Mouse (Mus musculus) stomach, embryonic 14.5 days (tissue): ENCODE measurements around the gene Pcdh15. TPM values are rescaled to one million over a fixed set of nuclear protein-coding genes. Genes with fewer than 3 reads are reported as not detected.

Experiments
- ATAC-seq: fragments of 200-750 bp; cut with Nextera tagmentation; 2 replicates; pipeline ENCODE4 v1.8.0; 2017; ENCODE audit warnings: low read depth, moderate TSS enrichment; ENCODE audit not compliant: insufficient number of reproducible peaks, insufficient read depth, low FRiP score
- H3K27ac ChIP-seq: fragments of 300-500 bp; sonication (generic); 2 replicates; pipeline ENCODE4 v1.5.1; 2014; ENCODE audit warnings: mild to moderate bottlenecking, low read length, moderate library complexity, mixed read lengths
- H3K27me3 ChIP-seq: fragments of 300-500 bp; sonication (generic); 2 replicates; pipeline ENCODE4 v1.6.1; 2014; ENCODE audit warnings: low read length, control low read depth, mixed read lengths; ENCODE audit not compliant: control insufficient read depth, insufficient read depth
- H3K36me3 ChIP-seq: fragments of 300-500 bp; sonication (generic); 2 replicates; pipeline ENCODE4 v1.6.1; 2014; ENCODE audit warnings: mild to moderate bottlenecking, control low read depth, low read length, moderate library complexity, mixed read lengths; ENCODE audit not compliant: control insufficient read depth, insufficient read depth
- H3K4me1 ChIP-seq: fragments of 300-500 bp; sonication (generic); 2 replicates; pipeline ENCODE4 v1.6.1; 2014; ENCODE audit warnings: low read length, control low read depth, mixed read lengths; ENCODE audit not compliant: control insufficient read depth, insufficient read depth
- H3K4me2 ChIP-seq: fragments of 300-500 bp; sonication (generic); replicated peaks from 2 replicates; pipeline ENCODE4 v1.6.1; 2014; ENCODE audit warnings: low read depth, low read length, control low read depth
- H3K4me3 ChIP-seq: fragments of 300-500 bp; sonication (generic); 2 replicates; pipeline ENCODE4 v1.5.1; 2014; ENCODE audit warnings: low read depth, low read length, control low read depth
- H3K9ac ChIP-seq: fragments of 300-500 bp; sonication (generic); replicated peaks from 2 replicates; pipeline ENCODE4 v1.6.1; 2014; ENCODE audit warnings: low read depth, mild to moderate bottlenecking, control low read depth, low read length, moderate library complexity, mixed read lengths
- H3K9me3 ChIP-seq: fragments of 300-500 bp; sonication (generic); 2 replicates; pipeline ENCODE4 v1.6.1; 2016; ENCODE audit warnings: low read depth, low read length, control low read depth; ENCODE audit not compliant: control insufficient read depth
- WGBS: fragments of 180-500 bp; shearing (Covaris S2); extraction: QIAGEN DNeasy Blood & Tissue Kit; methylation state at CpG from one replicate; pipeline ENCODE4 v1.1.7; 2014; 5-methylcytosine and 5-hydroxymethylcytosine counted together
- polyA plus RNA-seq: library from polyadenylated mRNA; unstranded; fragments of >200 nt; fragmentation: Nextera tagmentation; extraction: Ambion mirVana; gene quantifications from 2 replicates; pipeline ENCODE4 v1.2.1, GENCODE M21; 2014

Pcdh15 gene
- polyA plus RNA-seq, 1 experiment from 2014 or later: 3.4 TPM

DNA sequence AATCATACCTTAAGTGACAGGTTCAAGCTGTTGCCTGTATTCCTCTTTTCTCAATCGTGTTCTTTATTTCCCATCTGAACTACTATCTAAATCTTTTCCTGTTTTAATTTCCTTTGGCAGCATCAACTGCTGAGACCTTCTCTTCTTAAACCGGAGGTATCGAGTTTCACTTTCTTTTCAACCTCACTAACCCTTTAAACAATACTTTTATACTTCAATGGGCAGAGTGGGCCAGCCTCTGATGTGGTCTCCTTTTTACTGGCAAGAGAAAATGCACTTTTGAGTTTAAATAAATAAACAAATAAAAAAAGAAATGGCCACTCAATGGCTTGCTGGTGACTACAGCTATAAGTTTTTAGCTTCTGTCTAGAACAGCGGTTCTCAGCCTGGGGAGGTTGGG, 1537.9 kb downstream of the Pcdh15 start:
- no peak overlapping the region for H3K27ac ChIP-seq
- no peaks in the 10 kb centered on the region for H3K36me3 ChIP-seq
- H3K4me2 ChIP-seq: no peak overlapping the region
- H3K9me3 ChIP-seq: no peaks in the 10 kb centered on the region
- H3K4me3 ChIP-seq: no peak overlapping the region
- WGBS: 55% methylated on average over 4 of the region's 4 CpGs
- H3K27me3 ChIP-seq: no peaks in the 10 kb centered on the region
- no peak overlapping the region for H3K9ac ChIP-seq
- no peaks in the 10 kb centered on the region for H3K4me1 ChIP-seq
- ATAC-seq: no peak

DNA sequence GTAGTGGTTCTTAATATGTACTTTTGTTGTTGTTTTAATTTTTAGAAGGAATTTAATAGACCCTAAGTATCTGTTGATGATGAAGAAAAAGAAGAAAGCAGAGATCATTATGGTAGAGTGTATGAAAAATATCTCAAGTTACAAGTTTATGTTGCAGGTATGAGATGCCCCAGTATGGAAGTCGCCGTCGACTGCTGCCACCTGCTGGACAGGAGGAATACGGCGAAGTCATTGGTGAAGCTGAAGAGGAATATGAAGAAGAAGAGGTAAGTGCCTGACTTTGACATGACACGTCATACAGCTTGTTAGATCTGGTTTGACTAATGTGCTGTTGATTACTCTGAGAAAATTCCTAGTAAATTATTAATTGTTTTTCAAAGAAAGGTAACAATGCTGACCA, 1543.0 kb downstream of the Pcdh15 start:
- no peaks in the 10 kb centered on the region for H3K36me3 ChIP-seq
- no peak overlapping the region for H3K27ac ChIP-seq
- no peak overlapping the region for H3K4me3 ChIP-seq
- no peak overlapping the region for H3K9ac ChIP-seq
- ATAC-seq: no peak
- no peaks in the 10 kb centered on the region for H3K27me3 ChIP-seq
- WGBS: 60% methylated on average over 6 of the region's 6 CpGs
- no peak overlapping the region for H3K4me2 ChIP-seq
- H3K9me3 ChIP-seq: no peaks in the 10 kb centered on the region
- no peaks in the 10 kb centered on the region for H3K4me1 ChIP-seq

DNA sequence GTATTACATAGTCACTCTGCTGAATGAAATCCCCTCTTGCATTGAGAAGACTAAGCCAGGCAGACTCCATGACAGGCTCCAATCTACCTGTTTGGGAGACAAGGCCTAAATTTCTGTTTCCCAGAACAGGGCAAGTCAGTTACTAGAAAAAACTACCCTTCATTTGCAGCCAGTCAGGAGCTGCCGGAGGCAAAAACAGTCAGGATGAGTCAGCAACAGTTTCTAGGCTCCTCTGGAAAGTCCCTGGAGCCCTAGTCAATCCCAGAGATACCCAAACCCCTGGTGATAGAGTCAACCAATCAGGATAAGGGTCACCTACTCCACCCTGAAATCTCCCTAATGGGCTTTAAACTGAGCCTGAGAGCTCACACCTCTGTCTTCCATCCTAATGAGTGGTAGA, 1564.0 kb downstream of the Pcdh15 start:
- H3K4me1 ChIP-seq: no peaks in the 10 kb centered on the region
- no peaks in the 10 kb centered on the region for H3K27me3 ChIP-seq
- no peak overlapping the region for H3K9ac ChIP-seq
- 93% methylated on average over 1 of the region's 1 CpGs for WGBS
- H3K4me2 ChIP-seq: no peak overlapping the region
- H3K4me3 ChIP-seq: no peak overlapping the region
- H3K9me3 ChIP-seq: no peaks in the 10 kb centered on the region
- no peak overlapping the region for H3K27ac ChIP-seq
- ATAC-seq: no peak
- no peaks in the 10 kb centered on the region for H3K36me3 ChIP-seq

DNA sequence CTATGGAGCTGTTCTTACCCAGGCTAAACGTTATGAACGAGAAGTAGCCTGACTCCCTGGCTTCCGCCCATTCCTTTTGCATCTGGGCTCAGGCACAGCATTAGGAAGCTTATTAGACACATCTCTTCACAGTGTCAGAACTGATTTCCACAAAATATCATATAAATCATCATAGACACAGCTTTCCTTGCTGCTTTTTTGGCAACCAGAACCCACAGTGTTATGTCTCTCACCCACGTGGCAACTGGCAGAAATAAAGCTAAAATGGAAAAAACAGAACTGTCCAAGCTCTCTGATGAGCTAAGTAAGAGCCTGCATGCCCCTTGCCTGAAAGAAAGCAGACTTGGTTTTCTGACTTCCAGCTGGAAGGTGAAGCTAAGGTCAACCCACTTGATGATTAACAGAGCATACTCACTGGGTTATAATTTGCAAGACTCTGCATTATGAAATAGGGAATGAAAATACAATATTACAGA, 1580.9 kb downstream of the Pcdh15 start:
- peak; percentile 84 for ATAC-seq
- H3K9me3 ChIP-seq: no peaks in the 10 kb centered on the region
- no peaks in the 10 kb centered on the region for H3K27me3 ChIP-seq
- H3K9ac ChIP-seq: no peak overlapping the region
- no peak overlapping the region for H3K4me2 ChIP-seq
- peak overlapping the region; percentile 41; the same call in 1 of the 2 replicates for H3K27ac ChIP-seq
- H3K36me3 ChIP-seq: no peaks in the 10 kb centered on the region
- no peak overlapping the region for H3K4me3 ChIP-seq
- H3K4me1 ChIP-seq: peaks cover 6% of the 10 kb centered on the region; the same call in 1 of the 2 replicates
- 27% methylated on average over 4 of the region's 4 CpGs for WGBS

DNA sequence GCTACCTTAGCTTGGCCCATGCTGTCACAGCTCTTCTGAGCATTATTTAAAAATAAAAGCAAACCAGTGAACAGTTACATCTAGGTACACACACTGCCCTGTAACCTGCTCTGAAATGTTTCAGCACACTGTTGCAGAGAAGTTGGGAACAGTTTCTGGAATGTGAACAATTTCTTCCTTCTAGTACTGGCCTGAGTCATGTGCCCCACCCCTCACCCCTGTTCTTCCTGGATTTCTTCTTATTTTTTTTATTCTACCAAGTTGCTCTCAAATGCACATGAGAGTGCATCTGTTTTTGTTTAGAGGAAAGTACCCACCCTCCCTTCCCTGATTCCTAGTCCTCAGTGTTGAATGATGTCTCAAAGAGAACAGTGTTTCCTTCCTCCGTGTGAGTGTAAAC, 1581.4 kb downstream of the Pcdh15 start:
- no peak overlapping the region for H3K4me2 ChIP-seq
- H3K9me3 ChIP-seq: no peaks in the 10 kb centered on the region
- whole genome bisulfite sequencing: 23% methylated on average over 1 of the region's 1 CpGs
- H3K4me3 ChIP-seq: no peak overlapping the region
- H3K36me3 ChIP-seq: no peaks in the 10 kb centered on the region
- peaks cover 6% of the 10 kb centered on the region; the same call in 1 of the 2 replicates for H3K4me1 ChIP-seq
- H3K27ac ChIP-seq: peak overlapping the region; percentile 39; the same call in 1 of the 2 replicates
- H3K9ac ChIP-seq: no peak overlapping the region
- ATAC-seq: peak; percentile 53; the same call in 1 of the 2 replicates
- no peaks in the 10 kb centered on the region for H3K27me3 ChIP-seq
